Mouse (Mus musculus): ENCODE data around the gene Sept3. TPM values are rescaled to one million over a fixed set of nuclear protein-coding genes. Genes with fewer than 3 reads are reported as not detected.

Gene Sept3
- polyA plus RNA-seq, 1 experiment from 2014 or later = 142 TPM

- Histone ChIP-seq H3K4me3 (ENCODE audit: low read depth, low read length) (no peak within 1 kb of the TSS), H3K36me3 (ENCODE audit: control insufficient read depth, insufficient read depth, low read length) (no peaks in the 10 kb centered on the region), H3K27me3 (ENCODE audit: control insufficient read depth, insufficient read depth, low read length) (no peaks in the 10 kb centered on the region), H3K9ac (ENCODE audit: low read length) (no peak within 1 kb of the TSS), H3K4me1 (ENCODE audit: control insufficient read depth, insufficient read depth, low read length) (peaks cover 4% of the 10 kb centered on the region), H3K9me3 (ENCODE audit: control insufficient read depth, low read length) (no peaks in the 10 kb centered on the region), H3K4me2 (ENCODE audit: low read depth) (no peak within 1 kb of the TSS), H3K27ac (ENCODE audit: low read depth, low read length) (no peak within 1 kb of the TSS)
- DNase-seq (ENCODE audit: low spot score) (no peak), ATAC-seq (ENCODE audit: insufficient read depth, low FRiP score, low TSS enrichment) (no peak)
- 54% methylated on average over 39 of the region's 39 CpGs for WGBS
These were observed 24.3 kb downstream of the Sept3 start, which contains the start of gene Wbp2nl for GRCm38 (mm10) chr15:82298764-82299561. Gene Wbp2nl (plus strand): TSS chr15:82298954.

DNA sequence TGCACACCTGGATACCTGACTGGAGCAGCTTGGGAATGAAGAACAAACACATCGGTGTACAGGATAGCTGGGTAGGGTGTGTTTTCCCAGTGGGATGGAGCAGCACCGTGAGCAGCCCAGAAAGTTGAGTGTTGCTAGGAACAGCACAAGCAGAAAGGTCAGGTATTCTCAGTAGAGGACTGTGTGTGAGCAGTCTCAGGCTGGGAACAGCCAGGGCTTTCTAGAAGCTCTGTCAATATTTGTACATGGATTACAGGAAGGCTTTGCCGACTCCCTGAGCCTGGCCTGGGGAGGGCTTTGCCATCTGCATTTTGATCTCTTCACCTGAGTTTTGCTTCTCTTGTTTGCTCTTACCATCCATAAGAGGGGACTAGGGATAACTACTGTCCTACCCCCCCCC is 32.4 kb downstream of the Sept3 start:
- no peaks in the 10 kb centered on the region for H3K9me3 ChIP-seq (ENCODE audit: control insufficient read depth, low read length)
- WGBS = 78% methylated on average over 3 of the region's 3 CpGs
- H3K36me3 ChIP-seq (ENCODE audit: control insufficient read depth, insufficient read depth, low read length) = no peaks in the 10 kb centered on the region
- no peak for ATAC-seq (ENCODE audit: insufficient read depth, low FRiP score, low TSS enrichment)
- H3K27me3 ChIP-seq (ENCODE audit: control insufficient read depth, insufficient read depth, low read length) = no peaks in the 10 kb centered on the region
- no peaks in the 10 kb centered on the region for H3K4me1 ChIP-seq (ENCODE audit: control insufficient read depth, insufficient read depth, low read length)
- no peak overlapping the region for H3K9ac ChIP-seq (ENCODE audit: low read length)
- H3K4me2 ChIP-seq (ENCODE audit: low read depth) = no peak overlapping the region
- H3K27ac ChIP-seq (ENCODE audit: low read depth, low read length) = no peak overlapping the region
- no peak overlapping the region for H3K4me3 ChIP-seq (ENCODE audit: low read depth, low read length)
- no peak for DNase-seq (ENCODE audit: low spot score)

- Histone ChIP-seq H3K36me3 (ENCODE audit: control insufficient read depth, insufficient read depth, low read length) (no peaks in the 10 kb centered on the region), H3K4me1 (ENCODE audit: control insufficient read depth, insufficient read depth, low read length) (no peaks in the 10 kb centered on the region), H3K9me3 (ENCODE audit: control insufficient read depth, low read length) (no peaks in the 10 kb centered on the region), H3K4me2 (ENCODE audit: low read depth) (no peak overlapping the region), H3K9ac (ENCODE audit: low read length) (no peak overlapping the region), H3K27me3 (ENCODE audit: control insufficient read depth, insufficient read depth, low read length) (no peaks in the 10 kb centered on the region), H3K4me3 (ENCODE audit: low read depth, low read length) (no peak overlapping the region), H3K27ac (ENCODE audit: low read depth, low read length) (no peak overlapping the region)
- ATAC-seq (ENCODE audit: insufficient read depth, low FRiP score, low TSS enrichment) (no peak), DNase-seq (ENCODE audit: low spot score) (no peak)
- 79% methylated on average over 3 of the region's 3 CpGs for WGBS
These were observed 33.7 kb downstream of the Sept3 start for GRCm38 (mm10) chr15:82308416-82308815.

GRCm38 (mm10) chr15:82317839-82318238 is 43.1 kb downstream of the Sept3 start:
- 92% methylated on average over 6 of the region's 6 CpGs for WGBS
- ATAC-seq (ENCODE audit: insufficient read depth, low FRiP score, low TSS enrichment) = no peak

GRCm38 (mm10) chr15:82319613-82320012 is 44.9 kb downstream of the Sept3 start:
- ATAC-seq (ENCODE audit: insufficient read depth, low FRiP score, low TSS enrichment) (no peak), DNase-seq (ENCODE audit: low spot score) (no peak)
- Histone ChIP-seq H3K4me3 (ENCODE audit: low read depth, low read length) (no peak overlapping the region), H3K4me2 (ENCODE audit: low read depth) (no peak overlapping the region), H3K27me3 (ENCODE audit: control insufficient read depth, insufficient read depth, low read length) (no peaks in the 10 kb centered on the region), H3K27ac (ENCODE audit: low read depth, low read length) (no peak overlapping the region), H3K4me1 (ENCODE audit: control insufficient read depth, insufficient read depth, low read length) (no peaks in the 10 kb centered on the region), H3K9ac (ENCODE audit: low read length) (no peak overlapping the region), H3K9me3 (ENCODE audit: control insufficient read depth, low read length) (no peaks in the 10 kb centered on the region), H3K36me3 (ENCODE audit: control insufficient read depth, insufficient read depth, low read length) (no peaks in the 10 kb centered on the region)
- WGBS = 81% methylated on average over 1 of the region's 1 CpGs

More at GRCm38 (mm10) chr15:82317839-82318238, 43.1 kb downstream of the Sept3 start:
- H3K27ac ChIP-seq (ENCODE audit: low read depth, low read length) = no peak overlapping the region
- H3K4me1 ChIP-seq (ENCODE audit: control insufficient read depth, insufficient read depth, low read length) = no peaks in the 10 kb centered on the region
- H3K9ac ChIP-seq (ENCODE audit: low read length) = no peak overlapping the region
- H3K4me3 ChIP-seq (ENCODE audit: low read depth, low read length) = no peak overlapping the region
- no peak overlapping the region for H3K4me2 ChIP-seq (ENCODE audit: low read depth)
- H3K36me3 ChIP-seq (ENCODE audit: control insufficient read depth, insufficient read depth, low read length) = no peaks in the 10 kb centered on the region
- H3K9me3 ChIP-seq (ENCODE audit: control insufficient read depth, low read length) = no peaks in the 10 kb centered on the region
- H3K27me3 ChIP-seq (ENCODE audit: control insufficient read depth, insufficient read depth, low read length) = no peaks in the 10 kb centered on the region
- no peak for DNase-seq (ENCODE audit: low spot score)

- no peak overlapping the region for H3K4me3 ChIP-seq (ENCODE audit: low read depth, low read length)
- 73% methylated on average over 8 of the region's 8 CpGs for WGBS
- no peaks in the 10 kb centered on the region for H3K27me3 ChIP-seq (ENCODE audit: control insufficient read depth, insufficient read depth, low read length)
- ATAC-seq (ENCODE audit: insufficient read depth, low FRiP score, low TSS enrichment) (no peak), DNase-seq (ENCODE audit: low spot score) (no peak)
- H3K36me3 ChIP-seq (ENCODE audit: control insufficient read depth, insufficient read depth, low read length) = no peaks in the 10 kb centered on the region
- no peak overlapping the region for H3K4me2 ChIP-seq (ENCODE audit: low read depth)
- H3K4me1 ChIP-seq (ENCODE audit: control insufficient read depth, insufficient read depth, low read length) = no peaks in the 10 kb centered on the region
- H3K9me3 ChIP-seq (ENCODE audit: control insufficient read depth, low read length) = no peaks in the 10 kb centered on the region
- no peak overlapping the region for H3K9ac ChIP-seq (ENCODE audit: low read length)
- no peak overlapping the region for H3K27ac ChIP-seq (ENCODE audit: low read depth, low read length)
These were observed 47.5 kb downstream of the Sept3 start for GRCm38 (mm10) chr15:82322195-82322594.

GRCm38 (mm10) chr15:82325382-82325781 is 50.7 kb downstream of the Sept3 start:
- no peak overlapping the region for H3K27ac ChIP-seq (ENCODE audit: low read depth, low read length)
- no peaks in the 10 kb centered on the region for H3K9me3 ChIP-seq (ENCODE audit: control insufficient read depth, low read length)
- H3K27me3 ChIP-seq (ENCODE audit: control insufficient read depth, insufficient read depth, low read length) = no peaks in the 10 kb centered on the region
- no peak overlapping the region for H3K4me3 ChIP-seq (ENCODE audit: low read depth, low read length)
- no peaks in the 10 kb centered on the region for H3K36me3 ChIP-seq (ENCODE audit: control insufficient read depth, insufficient read depth, low read length)
- 68% methylated on average over 2 of the region's 2 CpGs for WGBS
- H3K4me1 ChIP-seq (ENCODE audit: control insufficient read depth, insufficient read depth, low read length) = no peaks in the 10 kb centered on the region
- no peak for DNase-seq (ENCODE audit: low spot score)
- ATAC-seq (ENCODE audit: insufficient read depth, low FRiP score, low TSS enrichment) = no peak
- no peak overlapping the region for H3K9ac ChIP-seq (ENCODE audit: low read length)
- H3K4me2 ChIP-seq (ENCODE audit: low read depth) = no peak overlapping the region

DNA sequence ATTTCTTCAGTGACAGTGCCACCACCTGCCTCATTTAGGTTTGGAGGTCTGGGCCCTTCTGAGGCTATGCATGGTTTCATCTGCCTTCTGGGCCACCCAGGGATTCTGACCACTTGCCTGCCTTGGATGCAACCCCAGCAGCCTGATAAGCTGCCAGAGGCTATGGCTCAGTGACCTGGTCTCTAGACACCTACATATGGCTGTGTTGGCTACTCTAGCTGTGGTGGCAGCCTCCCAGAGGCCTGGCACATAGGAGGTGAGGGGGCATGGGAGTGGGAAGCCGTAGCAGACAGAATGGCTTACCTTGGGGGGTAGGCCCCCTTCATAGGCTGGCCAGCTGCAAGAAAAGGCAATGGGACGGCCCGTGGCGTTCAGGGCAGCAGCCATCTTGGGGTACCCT is 60.5 kb downstream of the Sept3 start:
- Histone ChIP-seq H3K4me3 (ENCODE audit: low read depth, low read length) (no peak overlapping the region), H3K9me3 (ENCODE audit: control insufficient read depth, low read length) (no peaks in the 10 kb centered on the region), H3K4me1 (ENCODE audit: control insufficient read depth, insufficient read depth, low read length) (peaks cover 6% of the 10 kb centered on the region), H3K36me3 (ENCODE audit: control insufficient read depth, insufficient read depth, low read length) (peaks cover 2% of the 10 kb centered on the region; the same call in 1 of the 2 replicates), H3K27ac (ENCODE audit: low read depth, low read length) (no peak overlapping the region), H3K27me3 (ENCODE audit: control insufficient read depth, insufficient read depth, low read length) (peaks cover under 1% of the 10 kb centered on the region; the same call in 1 of the 2 replicates), H3K9ac (ENCODE audit: low read length) (no peak overlapping the region), H3K4me2 (ENCODE audit: low read depth) (no peak overlapping the region)
- ATAC-seq (ENCODE audit: insufficient read depth, low FRiP score, low TSS enrichment) = no peak
- WGBS = 94% methylated on average over 4 of the region's 4 CpGs
- DNase-seq (ENCODE audit: low spot score) = no peak

DNA sequence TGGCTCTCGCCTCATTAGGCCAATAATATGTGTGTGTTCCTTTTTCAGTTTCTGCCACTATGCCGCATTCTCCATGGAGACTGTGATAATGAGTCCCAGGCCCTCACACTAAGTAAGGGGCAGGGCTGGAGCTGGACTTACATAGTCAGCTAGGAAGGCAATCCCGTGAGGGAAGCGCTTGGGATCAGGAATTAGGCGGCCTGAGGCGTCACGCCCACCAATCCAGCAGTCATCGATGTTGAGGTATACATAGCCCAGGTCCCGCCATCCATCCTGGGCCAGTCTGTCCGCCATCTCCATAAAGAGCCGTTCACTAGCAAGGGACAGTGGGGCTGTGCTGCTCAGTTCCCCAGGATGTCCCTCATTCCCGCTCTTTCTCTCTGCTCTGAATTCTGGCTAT is 61.9 kb downstream of the Sept3 start:
- WGBS = 71% methylated on average over 12 of the region's 12 CpGs
- Histone ChIP-seq H3K4me3 (ENCODE audit: low read depth, low read length) (no peak overlapping the region), H3K9me3 (ENCODE audit: control insufficient read depth, low read length) (no peaks in the 10 kb centered on the region), H3K4me1 (ENCODE audit: control insufficient read depth, insufficient read depth, low read length) (peaks cover 11% of the 10 kb centered on the region), H3K36me3 (ENCODE audit: control insufficient read depth, insufficient read depth, low read length) (peaks cover 2% of the 10 kb centered on the region; the same call in 1 of the 2 replicates), H3K9ac (ENCODE audit: low read length) (no peak overlapping the region), H3K27ac (ENCODE audit: low read depth, low read length) (no peak overlapping the region), H3K27me3 (ENCODE audit: control insufficient read depth, insufficient read depth, low read length) (peaks cover 11% of the 10 kb centered on the region), H3K4me2 (ENCODE audit: low read depth) (no peak overlapping the region)
- DNase-seq (ENCODE audit: low spot score) (no peak), ATAC-seq (ENCODE audit: insufficient read depth, low FRiP score, low TSS enrichment) (no peak)
